Mouse (Mus musculus) stomach, embryonic 14.5 days (tissue): Measurements from ENCODE around the gene Tex2. TPM values are rescaled to one million over a fixed set of nuclear protein-coding genes. Genes with fewer than 3 reads are reported as not detected.

Experiments
- ATAC-seq: fragments of 200-750 bp; cut with Nextera tagmentation; 2 replicates; pipeline ENCODE4 v1.8.0; 2017; ENCODE audit warnings: low read depth, moderate TSS enrichment; ENCODE audit not compliant: insufficient number of reproducible peaks, insufficient read depth, low FRiP score
- H3K27ac ChIP-seq: fragments of 300-500 bp; sonication (generic); 2 replicates; pipeline ENCODE4 v1.5.1; 2014; ENCODE audit warnings: mild to moderate bottlenecking, low read length, moderate library complexity, mixed read lengths
- H3K27me3 ChIP-seq: fragments of 300-500 bp; sonication (generic); 2 replicates; pipeline ENCODE4 v1.6.1; 2014; ENCODE audit warnings: low read length, control low read depth, mixed read lengths; ENCODE audit not compliant: control insufficient read depth, insufficient read depth
- H3K36me3 ChIP-seq: fragments of 300-500 bp; sonication (generic); 2 replicates; pipeline ENCODE4 v1.6.1; 2014; ENCODE audit warnings: mild to moderate bottlenecking, control low read depth, low read length, moderate library complexity, mixed read lengths; ENCODE audit not compliant: control insufficient read depth, insufficient read depth
- H3K4me1 ChIP-seq: fragments of 300-500 bp; sonication (generic); 2 replicates; pipeline ENCODE4 v1.6.1; 2014; ENCODE audit warnings: low read length, control low read depth, mixed read lengths; ENCODE audit not compliant: control insufficient read depth, insufficient read depth
- H3K4me2 ChIP-seq: fragments of 300-500 bp; sonication (generic); replicated peaks from 2 replicates; pipeline ENCODE4 v1.6.1; 2014; ENCODE audit warnings: low read depth, low read length, control low read depth
- H3K4me3 ChIP-seq: fragments of 300-500 bp; sonication (generic); 2 replicates; pipeline ENCODE4 v1.5.1; 2014; ENCODE audit warnings: low read depth, low read length, control low read depth
- H3K9ac ChIP-seq: fragments of 300-500 bp; sonication (generic); replicated peaks from 2 replicates; pipeline ENCODE4 v1.6.1; 2014; ENCODE audit warnings: low read depth, mild to moderate bottlenecking, control low read depth, low read length, moderate library complexity, mixed read lengths
- H3K9me3 ChIP-seq: fragments of 300-500 bp; sonication (generic); 2 replicates; pipeline ENCODE4 v1.6.1; 2016; ENCODE audit warnings: low read depth, low read length, control low read depth; ENCODE audit not compliant: control insufficient read depth
- WGBS: fragments of 180-500 bp; shearing (Covaris S2); extraction: QIAGEN DNeasy Blood & Tissue Kit; methylation state at CpG from one replicate; pipeline ENCODE4 v1.1.7; 2014; 5-methylcytosine and 5-hydroxymethylcytosine counted together
- polyA plus RNA-seq: library from polyadenylated mRNA; unstranded; fragments of >200 nt; fragmentation: Nextera tagmentation; extraction: Ambion mirVana; gene quantifications from 2 replicates; pipeline ENCODE4 v1.2.1, GENCODE M21; 2014

The Tex2 gene
- polyA plus RNA-seq, 1 experiment from 2014 or later, result 9.8 TPM

DNA sequence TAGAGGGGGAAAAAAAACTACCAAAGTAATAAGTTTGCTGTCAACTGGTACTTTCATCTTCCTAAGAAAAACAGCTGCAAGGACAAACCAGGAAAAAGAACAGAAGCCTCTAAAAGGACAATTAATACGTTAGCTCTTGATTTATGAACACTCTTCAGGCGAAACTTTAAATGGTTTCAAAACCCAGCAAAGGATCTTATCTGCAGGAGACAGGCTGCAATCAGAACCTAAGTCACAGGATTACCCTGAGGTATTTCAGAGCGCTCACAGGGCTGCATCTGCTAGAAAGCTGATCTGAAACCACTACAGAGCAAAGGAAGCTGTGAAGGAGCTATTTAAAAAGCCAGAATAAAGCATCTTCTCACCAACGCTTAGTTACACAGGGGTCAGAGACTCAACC is 131.6 kb downstream of the Tex2 start:
- no peak overlapping the region for H3K27ac ChIP-seq
- no peaks in the 10 kb centered on the region for H3K9me3 ChIP-seq
- no peaks in the 10 kb centered on the region for H3K27me3 ChIP-seq
- H3K4me3 ChIP-seq, result no peak overlapping the region
- 26% methylated on average over 4 of the region's 4 CpGs for WGBS
- no peaks in the 10 kb centered on the region for H3K4me1 ChIP-seq
- ATAC-seq, result no peak
- no peak overlapping the region for H3K9ac ChIP-seq
- H3K36me3 ChIP-seq, result no peaks in the 10 kb centered on the region
- H3K4me2 ChIP-seq, result no peak overlapping the region

DNA sequence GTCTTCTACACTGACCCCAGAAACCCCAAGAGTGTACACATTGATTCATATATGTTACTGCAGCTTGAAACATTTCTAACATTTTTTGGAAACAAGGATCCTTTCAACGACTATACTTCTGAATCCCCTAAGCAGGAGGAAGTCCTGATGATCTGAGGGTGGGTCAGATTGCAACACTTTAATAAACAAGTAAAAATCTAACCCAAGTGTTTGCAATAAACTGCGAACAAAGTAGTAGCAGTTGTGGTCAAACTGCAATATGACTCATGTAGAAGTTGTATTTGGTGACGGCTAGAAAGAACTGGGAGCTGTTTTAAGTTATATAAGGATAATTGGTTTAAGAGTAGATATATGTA is 132.7 kb downstream of the Tex2 start:
- Histone ChIP-seq H3K4me3 (no peak overlapping the region), H3K9ac (no peak overlapping the region), H3K27ac (no peak overlapping the region), H3K4me2 (no peak overlapping the region), H3K4me1 (no peaks in the 10 kb centered on the region), H3K27me3 (no peaks in the 10 kb centered on the region), H3K9me3 (no peaks in the 10 kb centered on the region), H3K36me3 (no peaks in the 10 kb centered on the region)
- 71% methylated on average over 3 of the region's 3 CpGs for WGBS
- no peak for ATAC-seq

DNA sequence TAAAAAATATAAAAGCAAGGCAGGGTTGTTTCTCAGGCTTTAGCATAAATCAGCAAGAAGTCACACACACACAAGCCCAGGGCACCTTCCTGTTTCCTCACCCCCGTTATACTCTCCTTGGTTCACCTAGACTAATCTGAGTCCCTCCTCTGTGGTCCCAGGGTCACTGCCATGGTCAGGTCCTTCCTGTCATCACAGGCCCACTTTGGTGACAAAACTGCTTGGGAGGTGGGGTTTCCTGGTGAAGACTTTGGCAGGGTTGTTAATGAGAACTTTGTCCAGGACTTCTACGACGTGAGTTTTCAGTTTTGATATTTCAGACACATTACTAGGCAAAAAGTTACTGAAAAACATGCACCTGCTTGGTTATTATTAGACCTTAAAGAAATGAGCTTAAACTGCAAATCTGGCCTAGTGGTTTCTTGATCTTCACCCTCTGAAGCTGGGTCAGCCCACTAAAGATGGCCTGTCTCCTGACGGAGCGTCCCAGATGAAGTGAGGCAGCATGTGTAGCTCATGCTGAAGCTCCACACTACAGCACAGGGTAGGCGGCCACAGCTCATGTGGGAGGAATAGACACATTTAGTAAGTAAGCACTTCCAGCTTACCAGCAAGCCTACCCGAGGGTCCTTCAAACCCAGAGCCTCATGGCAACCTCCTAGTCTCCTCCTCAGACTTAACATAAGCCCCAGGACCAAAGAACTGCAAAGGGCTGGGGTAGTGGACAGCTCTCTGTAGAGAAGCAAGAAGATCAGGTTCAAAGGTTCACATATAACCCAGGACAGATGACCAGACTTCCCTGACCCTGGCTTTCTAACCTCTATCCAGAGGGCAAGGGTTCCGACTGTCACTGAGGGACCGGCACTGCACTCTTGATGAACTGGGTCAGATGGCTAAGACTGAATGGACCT is 133.3 kb downstream of the Tex2 start:
- Histone ChIP-seq H3K4me3 (no peak overlapping the region), H3K9me3 (no peaks in the 10 kb centered on the region), H3K36me3 (no peaks in the 10 kb centered on the region), H3K4me1 (no peaks in the 10 kb centered on the region), H3K27me3 (no peaks in the 10 kb centered on the region), H3K9ac (no peak overlapping the region), H3K4me2 (no peak overlapping the region), H3K27ac (no peak overlapping the region)
- ATAC-seq, result no peak
- 80% methylated on average over 9 of the region's 9 CpGs for WGBS

DNA sequence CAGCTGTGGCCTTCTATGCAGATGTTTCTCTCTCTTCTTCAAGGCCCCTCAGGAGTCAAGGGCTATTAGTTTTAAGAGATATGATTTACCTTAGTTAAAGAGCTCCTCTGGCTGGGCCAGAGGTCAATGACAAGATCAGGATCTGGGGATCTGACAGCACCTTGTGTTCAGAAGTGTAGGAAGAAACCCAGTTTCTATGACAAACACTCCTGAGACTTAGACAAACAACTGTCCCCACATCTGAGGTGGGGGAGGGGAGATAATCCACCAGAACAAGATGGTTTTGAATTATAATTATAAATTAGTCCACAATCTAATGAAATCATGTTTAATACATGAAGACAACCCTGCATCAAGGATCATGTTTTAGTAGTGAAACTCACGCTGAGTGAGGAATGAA is 134.5 kb downstream of the Tex2 start:
- no peak overlapping the region for H3K4me2 ChIP-seq
- no peak overlapping the region for H3K4me3 ChIP-seq
- 38% methylated on average over 1 of the region's 1 CpGs for WGBS
- no peak overlapping the region for H3K9ac ChIP-seq
- no peaks in the 10 kb centered on the region for H3K4me1 ChIP-seq
- H3K27me3 ChIP-seq, result no peaks in the 10 kb centered on the region
- no peaks in the 10 kb centered on the region for H3K36me3 ChIP-seq
- no peak overlapping the region for H3K27ac ChIP-seq
- no peak for ATAC-seq
- no peaks in the 10 kb centered on the region for H3K9me3 ChIP-seq

DNA sequence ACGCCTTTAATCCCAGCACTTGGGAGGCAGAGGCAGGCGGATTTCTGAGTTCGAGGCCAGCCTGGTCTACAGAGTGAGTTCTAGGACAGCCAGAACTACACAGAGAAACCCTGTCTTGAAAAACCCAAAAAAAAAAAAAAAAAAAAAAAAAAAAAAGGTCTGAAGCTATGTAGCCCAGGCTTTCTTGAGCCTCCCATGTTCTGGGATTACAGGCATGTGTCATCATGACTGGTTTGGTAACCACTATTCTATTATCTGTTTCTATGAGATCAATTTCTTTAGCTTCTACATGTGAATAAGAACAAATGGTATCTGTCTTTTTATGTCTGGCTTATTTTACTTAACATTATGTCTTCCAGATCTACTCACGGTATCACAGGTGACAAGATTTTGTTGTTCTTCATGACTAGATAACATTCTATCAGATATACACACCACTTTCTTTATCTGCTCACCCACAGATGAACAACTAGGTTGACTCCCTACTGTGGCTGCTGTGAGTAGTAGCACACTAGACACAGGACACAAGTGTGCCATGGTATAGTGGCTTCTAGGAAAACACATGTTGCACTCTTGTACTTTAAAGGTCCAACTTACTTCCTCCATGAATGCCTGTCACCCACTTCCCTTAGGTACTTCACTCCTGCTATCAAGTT is 135.6 kb downstream of the Tex2 start:
- 94% methylated on average over 3 of the region's 4 CpGs for WGBS
- no peak overlapping the region for H3K4me3 ChIP-seq
- H3K4me1 ChIP-seq, result no peaks in the 10 kb centered on the region
- H3K9ac ChIP-seq, result no peak overlapping the region
- H3K27ac ChIP-seq, result no peak overlapping the region
- no peak for ATAC-seq
- no peaks in the 10 kb centered on the region for H3K36me3 ChIP-seq
- H3K27me3 ChIP-seq, result no peaks in the 10 kb centered on the region
- H3K4me2 ChIP-seq, result no peak overlapping the region
- H3K9me3 ChIP-seq, result no peaks in the 10 kb centered on the region

DNA sequence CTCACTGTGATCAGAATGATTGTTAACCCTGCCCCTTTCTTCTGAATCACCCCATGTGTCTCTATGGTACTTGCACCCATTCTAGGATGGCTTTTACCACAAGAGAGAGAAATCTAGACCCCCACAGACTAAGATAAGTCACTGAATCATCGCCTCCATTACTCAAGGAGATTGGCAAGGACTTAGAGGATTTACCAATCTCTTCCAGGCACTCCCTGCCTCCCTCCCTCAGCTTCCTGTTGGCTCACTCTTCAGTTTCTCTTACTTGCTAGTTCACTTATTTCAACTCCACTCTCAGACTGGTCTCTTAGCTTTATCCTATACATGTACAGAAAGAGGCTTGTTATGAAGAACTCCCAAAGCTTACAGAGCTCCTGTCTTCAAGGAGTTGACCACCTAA is 137.9 kb downstream of the Tex2 start:
- Histone ChIP-seq H3K4me1 (no peaks in the 10 kb centered on the region), H3K27me3 (no peaks in the 10 kb centered on the region), H3K4me3 (no peak overlapping the region), H3K36me3 (no peaks in the 10 kb centered on the region), H3K9ac (no peak overlapping the region), H3K4me2 (no peak overlapping the region), H3K9me3 (no peaks in the 10 kb centered on the region), H3K27ac (no peak overlapping the region)
- WGBS, result 87% methylated on average over 1 of the region's 1 CpGs
- no peak for ATAC-seq

DNA sequence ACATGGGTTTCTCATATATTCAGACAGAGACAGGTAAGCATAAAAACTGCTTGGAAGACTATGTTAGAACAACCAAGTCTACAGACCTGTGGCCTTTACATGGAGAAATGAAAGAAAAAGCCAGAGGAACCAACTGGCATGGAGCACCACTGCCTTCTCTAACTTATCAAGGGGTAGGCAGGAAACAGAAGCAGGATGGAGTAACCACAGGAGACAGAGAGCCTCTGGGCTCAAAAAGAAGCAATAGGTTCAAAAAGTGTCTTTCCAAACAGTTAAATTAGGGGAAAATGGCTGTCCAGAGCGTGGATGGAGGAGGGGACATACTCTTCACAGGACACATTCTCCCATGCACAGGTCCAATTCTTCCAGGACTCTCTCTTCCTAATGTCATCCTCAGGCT is 141.6 kb downstream of the Tex2 start:
- Histone ChIP-seq H3K9ac (no peak overlapping the region), H3K4me3 (no peak overlapping the region), H3K9me3 (no peaks in the 10 kb centered on the region), H3K4me1 (no peaks in the 10 kb centered on the region), H3K27me3 (no peaks in the 10 kb centered on the region), H3K4me2 (no peak overlapping the region), H3K27ac (no peak overlapping the region), H3K36me3 (no peaks in the 10 kb centered on the region)
- 89% methylated on average over 1 of the region's 1 CpGs for WGBS
- ATAC-seq, result no peak

DNA sequence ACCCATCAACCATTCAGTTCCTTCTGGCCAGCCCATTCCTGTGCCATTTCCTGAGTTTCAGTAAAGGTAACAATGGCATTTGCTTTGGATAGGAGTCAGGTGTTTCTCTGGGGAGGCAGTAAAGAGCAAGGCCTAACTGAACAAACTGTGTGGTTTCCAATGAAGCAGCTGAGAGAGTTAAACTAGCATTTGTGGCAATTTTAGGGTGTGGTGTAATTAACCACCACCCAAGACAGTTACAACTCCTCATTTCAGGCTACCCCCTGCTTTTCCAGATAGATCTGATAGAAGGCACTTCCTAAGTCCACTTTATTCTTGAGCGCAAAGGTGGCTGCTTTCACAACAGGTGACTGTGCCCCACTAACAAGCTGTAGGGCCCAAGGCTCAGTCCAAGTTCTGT is 144.7 kb downstream of the Tex2 start:
- 97% methylated on average over 1 of the region's 1 CpGs for WGBS
- no peak overlapping the region for H3K27ac ChIP-seq
- no peaks in the 10 kb centered on the region for H3K9me3 ChIP-seq
- no peak overlapping the region for H3K4me3 ChIP-seq
- H3K4me1 ChIP-seq, result no peaks in the 10 kb centered on the region
- ATAC-seq, result no peak
- no peak overlapping the region for H3K9ac ChIP-seq
- no peaks in the 10 kb centered on the region for H3K27me3 ChIP-seq
- H3K36me3 ChIP-seq, result no peaks in the 10 kb centered on the region
- no peak overlapping the region for H3K4me2 ChIP-seq
